Mouse (Mus musculus) monocyte, adult 2 months (primary cell): ENCODE results near the gene Zfp473.
A peak's percentile ranks its signal among the peaks of the same experiment; 100 is the strongest.
"Not testable (repeated sequence)": the region's sequence is repeated elsewhere in the genome, so short reads cannot be mapped to it uniquely, and the experiment has no call there.

Experiments
- DNase-seq, 2 experiments: peaks; one replicate each; pipeline ENCODE4 v3.0.0; 2022; ENCODE audit warnings: low spot score in 2 of 2, low read depth in 1 of 2

The Zfp473 gene

GRCm38 (mm10) chr7:44750950-44751349, at the start of gene Zfp473:
Zfp473 (minus strand) TSS chr7:44751050.
- DNase-seq, result not testable (repeated sequence)

GRCm38 (mm10) chr7:44792781-44793180, 41.9 kb upstream of the Zfp473 start:
- no peak for DNase-seq

- DNase-seq, result no peak
Observed at GRCm38 (mm10) chr7:44790066-44790465, 39.2 kb upstream of the Zfp473 start.

- no peak for DNase-seq
Observed at GRCm38 (mm10) chr7:44789531-44789930, 38.7 kb upstream of the Zfp473 start.

GRCm38 (mm10) chr7:44780101-44780500, 29.3 kb upstream of the Zfp473 start:
- DNase-seq, result no peak

- DNase-seq, result no peak
Observed at GRCm38 (mm10) chr7:44776849-44777498, 26.1 kb upstream of the Zfp473 start.

- no peak for DNase-seq
Observed at GRCm38 (mm10) chr7:44772591-44773204, 21.8 kb upstream of the Zfp473 start.

GRCm38 (mm10) chr7:44770046-44770578, 19.3 kb upstream of the Zfp473 start:
- DNase-seq, result no peak

GRCm38 (mm10) chr7:44768129-44768528, 17.3 kb upstream of the Zfp473 start:
- no peak for DNase-seq

- DNase-seq, result no peak
Observed at GRCm38 (mm10) chr7:44760366-44760765, 9.5 kb upstream of the Zfp473 start.

- no peak for DNase-seq
Observed at GRCm38 (mm10) chr7:44757164-44757563, 6.3 kb upstream of the Zfp473 start.

- peak; percentile 90 to 96 for DNase-seq
Observed at GRCm38 (mm10) chr7:44748101-44749044, 2.5 kb downstream of the Zfp473 start, which contains the start of gene Vrk3. Vrk3 (plus strand) TSS chr7:44748413.

- DNase-seq, result no peak
Observed at GRCm38 (mm10) chr7:44747115-44747514, 3.7 kb downstream of the Zfp473 start.

GRCm38 (mm10) chr7:44745076-44745475, 5.8 kb downstream of the Zfp473 start:
- DNase-seq, result peak; percentile 22 to 52

- DNase-seq, result no peak
Observed at GRCm38 (mm10) chr7:44744270-44744669, 6.6 kb downstream of the Zfp473 start.

- DNase-seq, result no peak
Observed at GRCm38 (mm10) chr7:44741361-44741760, 9.5 kb downstream of the Zfp473 start.

GRCm38 (mm10) chr7:44733723-44734122, 17.1 kb downstream of the Zfp473 start:
- no peak for DNase-seq

- DNase-seq, result no peak
Observed at GRCm38 (mm10) chr7:44728082-44728975, 22.5 kb downstream of the Zfp473 start.

- DNase-seq, result no peak
Observed at GRCm38 (mm10) chr7:44727151-44727550, 23.7 kb downstream of the Zfp473 start.

- no peak for DNase-seq
Observed at GRCm38 (mm10) chr7:44726343-44726742, 24.5 kb downstream of the Zfp473 start.
